Mouse (Mus musculus) liver, postnatal 0 days (tissue): ENCODE measurements at regions not wholly inside any gene's neighbourhood (a gene's known extent, or its start where the extent isn't known, plus 50 kb on each side); places are given as distances from the start of the nearest gene placed in this dataset.

Experiments used
- CTCF ChIP-seq: sonication (generic); IDR thresholded peaks from 2 replicates; pipeline ENCODE4 v1.5.1; 2016; ENCODE audit warnings: antibody characterized with exemption, low read depth
- EP300 ChIP-seq: IDR thresholded peaks from 2 replicates; pipeline ENCODE4 v1.6.1; 2016; ENCODE audit warnings: antibody characterized with exemption, low read depth, mild to moderate bottlenecking

DNA sequence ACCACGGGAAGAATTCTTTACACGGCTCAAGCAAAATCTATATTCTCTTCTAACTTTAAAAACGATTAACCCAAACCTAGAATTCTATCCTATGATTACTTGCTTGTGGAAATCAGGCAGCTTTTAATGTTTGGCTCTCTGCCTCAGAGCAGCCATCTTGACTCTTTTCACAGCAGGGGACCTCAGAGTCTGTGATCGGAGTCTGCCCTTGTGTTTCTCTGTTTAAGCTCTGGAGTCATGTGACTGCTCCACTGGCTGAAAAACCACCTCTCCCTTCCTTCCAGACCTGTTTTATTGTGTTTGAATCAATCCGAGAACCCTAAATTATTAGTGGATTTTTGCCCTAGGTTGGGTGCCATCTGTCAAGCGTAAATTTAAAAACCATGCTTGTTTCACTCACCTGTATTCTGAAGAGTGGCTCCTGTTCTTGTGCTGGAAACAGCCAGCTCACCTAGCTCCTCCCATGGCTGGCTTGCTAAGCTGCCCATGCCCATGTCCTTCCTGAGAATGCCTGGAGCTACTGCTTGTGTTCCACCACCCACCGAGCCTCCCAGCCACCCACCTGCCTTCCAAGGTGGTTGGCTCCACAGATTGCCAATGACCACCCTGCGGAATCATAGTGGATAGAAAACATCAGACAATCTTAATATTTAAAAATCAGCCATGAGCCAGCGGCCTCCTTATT lies 62.6 kb downstream of the Perp start:
- TF ChIP-seq CTCF (no peak), EP300 (no peak)
